Mouse (Mus musculus): ENCODE data around the gene E130114P18Rik. TPM values are rescaled to one million over a fixed set of nuclear protein-coding genes. Genes with fewer than 3 reads are reported as not detected.

E130114P18Rik gene
- total RNA-seq, 2 experiments from 2014 or later = 8.4 to 11.7 TPM

GRCm38 (mm10) chr4:97778211-97779002 lies 529 bp upstream of the E130114P18Rik start:
- peak in 1 of 2 experiments; percentile 39 for DNase-seq (ENCODE audit: low spot score in 2 of 2)

GRCm38 (mm10) chr4:97777081-97777705 lies 685 bp downstream of the E130114P18Rik start:
- DNase-seq (ENCODE audit: low spot score in 2 of 2) = peak in 1 of 2 experiments; percentile 60

- peak in 1 of 2 experiments; percentile 34 for DNase-seq (ENCODE audit: low spot score in 2 of 2)
Observed at GRCm38 (mm10) chr4:97776388-97777080, 1.3 kb downstream of the E130114P18Rik start.

GRCm38 (mm10) chr4:97775494-97776265 lies 2.2 kb downstream of the E130114P18Rik start:
- DNase-seq (ENCODE audit: low spot score in 2 of 2) = peak in 1 of 2 experiments; percentile 4

GRCm38 (mm10) chr4:97775059-97775458 lies 2.8 kb downstream of the E130114P18Rik start:
- DNase-seq (ENCODE audit: low spot score in 2 of 2) = peak; percentile 41 to 75

- DNase-seq (ENCODE audit: low spot score in 2 of 2) = no peak
Observed at GRCm38 (mm10) chr4:97774446-97774950, 3.4 kb downstream of the E130114P18Rik start.

- DNase-seq (ENCODE audit: low spot score in 2 of 2) = no peak
Observed at GRCm38 (mm10) chr4:97773791-97774190, 4.1 kb downstream of the E130114P18Rik start.

- DNase-seq (ENCODE audit: low spot score in 2 of 2) = peak; percentile 89 to 99
Observed at GRCm38 (mm10) chr4:97773110-97773593, 4.7 kb downstream of the E130114P18Rik start.

GRCm38 (mm10) chr4:97772641-97773040 lies 5.2 kb downstream of the E130114P18Rik start, which contains the start of gene Nfia:
TSS of gene Nfia (plus strand) at chr4:97772734.
- DNase-seq (ENCODE audit: low spot score in 2 of 2) = no peak

GRCm38 (mm10) chr4:97772084-97772484 lies 5.8 kb downstream of the E130114P18Rik start:
- DNase-seq (ENCODE audit: low spot score in 2 of 2) = peak; percentile 95 to 97

GRCm38 (mm10) chr4:97771426-97771825 lies 6.5 kb downstream of the E130114P18Rik start:
- DNase-seq (ENCODE audit: low spot score in 2 of 2) = no peak

GRCm38 (mm10) chr4:97769861-97770260 lies 8.0 kb downstream of the E130114P18Rik start:
- no peak for DNase-seq (ENCODE audit: low spot score in 2 of 2)

- no peak for DNase-seq (ENCODE audit: low spot score in 2 of 2)
Observed at GRCm38 (mm10) chr4:97767516-97767915, 10.4 kb downstream of the E130114P18Rik start.

GRCm38 (mm10) chr4:97767025-97767424 lies 10.9 kb downstream of the E130114P18Rik start:
- DNase-seq (ENCODE audit: low spot score in 2 of 2) = no peak

- DNase-seq (ENCODE audit: low spot score in 2 of 2) = no peak
Observed at GRCm38 (mm10) chr4:97766100-97766499, 11.8 kb downstream of the E130114P18Rik start.

- DNase-seq (ENCODE audit: low spot score in 2 of 2) = no peak
Observed at GRCm38 (mm10) chr4:97765341-97766020, 12.4 kb downstream of the E130114P18Rik start.

- no peak for DNase-seq (ENCODE audit: low spot score in 2 of 2)
Observed at GRCm38 (mm10) chr4:97764616-97765015, 13.3 kb downstream of the E130114P18Rik start.

GRCm38 (mm10) chr4:97758661-97759060 lies 19.2 kb downstream of the E130114P18Rik start:
- DNase-seq (ENCODE audit: low spot score in 2 of 2) = no peak

GRCm38 (mm10) chr4:97757978-97758461 lies 19.9 kb downstream of the E130114P18Rik start:
- DNase-seq (ENCODE audit: low spot score in 2 of 2) = peak; percentile 69 to 79
